Mouse (Mus musculus) heart, postnatal 0 days (tissue): ENCODE results near the gene Pan2.

Experiments used
- CTCF ChIP-seq: IDR thresholded peaks from 2 replicates; pipeline ENCODE4 v1.5.1; 2016; ENCODE audit warnings: antibody characterized with exemption, control low read depth, low read depth
- EP300 ChIP-seq: IDR thresholded peaks from 2 replicates; pipeline ENCODE4 v1.6.1; 2016; ENCODE audit warnings: antibody characterized with exemption, low read depth

- no peak for TF ChIP-seq CTCF
- TF ChIP-seq EP300: no peak
Measured at GRCm38 (mm10) chr10:128338415-128338814, 35.3 kb downstream of the Pan2 start.
